Mouse (Mus musculus) neural tube, embryonic 14.5 days (tissue): ENCODE measurements at regions not wholly inside any gene's neighbourhood (a gene's known extent, or its start where the extent isn't known, plus 50 kb on each side); places are given as distances from the start of the nearest gene placed in this dataset.
A peak's percentile ranks its signal among the peaks of the same experiment; 100 is the strongest.

ENCODE experiments used
- ATAC-seq: fragments of 200-750 bp; cut with Nextera tagmentation; 2 replicates; pipeline ENCODE4 v1.8.0; 2017; ENCODE audit warnings: low read depth, mild to moderate bottlenecking, moderate TSS enrichment, moderate library complexity
- H3K27ac ChIP-seq: fragments of 300-500 bp; sonication (generic); 2 replicates; pipeline ENCODE4 v1.5.1; 2014; ENCODE audit warnings: low read depth, mild to moderate bottlenecking, control low read depth, low read length, moderate library complexity, mixed read lengths
- H3K27me3 ChIP-seq: fragments of 300-500 bp; sonication (generic); 2 replicates; pipeline ENCODE4 v1.6.1; 2014; ENCODE audit warnings: low read length; ENCODE audit not compliant: control insufficient read depth, insufficient read depth
- H3K36me3 ChIP-seq: fragments of 300-500 bp; sonication (generic); 2 replicates; pipeline ENCODE4 v1.6.1; 2014; ENCODE audit warnings: low read length, mixed read lengths; ENCODE audit not compliant: control insufficient read depth, insufficient read depth
- H3K4me1 ChIP-seq: fragments of 300-500 bp; sonication (generic); 2 replicates; pipeline ENCODE4 v1.6.1; 2014; ENCODE audit warnings: low read length; ENCODE audit not compliant: control insufficient read depth, insufficient read depth
- H3K4me2 ChIP-seq: fragments of 300-500 bp; sonication (generic); 2 replicates; pipeline ENCODE4 v1.6.1; 2014; ENCODE audit warnings: mild to moderate bottlenecking, low read depth, low read length, control low read depth
- H3K4me3 ChIP-seq: fragments of 300-500 bp; sonication (generic); 2 replicates; pipeline ENCODE4 v1.5.1; 2014; ENCODE audit warnings: low read depth, low read length, control low read depth, mixed read lengths
- H3K9ac ChIP-seq: fragments of 300-500 bp; sonication (generic); replicated peaks from 2 replicates; pipeline ENCODE4 v1.6.1; 2014; ENCODE audit warnings: low read depth, mild to moderate bottlenecking, control low read depth, low read length, mixed read lengths
- H3K9me3 ChIP-seq: fragments of 300-500 bp; sonication (generic); 2 replicates; pipeline ENCODE4 v1.6.1; 2016; ENCODE audit warnings: low read length; ENCODE audit not compliant: control insufficient read depth
- WGBS: fragments of 180-500 bp; shearing (Covaris S2); extraction: QIAGEN DNeasy Blood & Tissue Kit; methylation state at CpG from one replicate; pipeline ENCODE4 v1.1.7; 2014; 5-methylcytosine and 5-hydroxymethylcytosine counted together

GRCm38 (mm10) chrX:11665077-11665974 is 337.7 kb downstream of the H2al1j start:
- no peaks in the 10 kb centered on the region for H3K27me3 ChIP-seq
- peak overlapping the region; percentile 76 for H3K9ac ChIP-seq
- ATAC-seq: 0 out of 2 replicates have a peak, but pooled peaks have one; percentile 26
- WGBS: 13% methylated on average over 28 of the region's 30 CpGs
- peak overlapping the region; percentile 90 for H3K27ac ChIP-seq
- H3K9me3 ChIP-seq: no peaks in the 10 kb centered on the region
- no peaks in the 10 kb centered on the region for H3K4me1 ChIP-seq
- peak overlapping the region; percentile 36 for H3K4me3 ChIP-seq
- H3K36me3 ChIP-seq: no peaks in the 10 kb centered on the region
- peak overlapping the region; percentile 71 for H3K4me2 ChIP-seq

- Histone ChIP-seq H3K4me2 (no peak overlapping the region), H3K9me3 (no peaks in the 10 kb centered on the region), H3K36me3 (no peaks in the 10 kb centered on the region), H3K4me3 (no peak overlapping the region), H3K9ac (no peak overlapping the region), H3K27ac (no peak overlapping the region), H3K27me3 (no peaks in the 10 kb centered on the region), H3K4me1 (no peaks in the 10 kb centered on the region)
- no peak for ATAC-seq
- 29% methylated on average over 4 of the region's 15 CpGs for WGBS
Observed at GRCm38 (mm10) chrX:11666517-11666916, 338.9 kb downstream of the H2al1j start.

DNA sequence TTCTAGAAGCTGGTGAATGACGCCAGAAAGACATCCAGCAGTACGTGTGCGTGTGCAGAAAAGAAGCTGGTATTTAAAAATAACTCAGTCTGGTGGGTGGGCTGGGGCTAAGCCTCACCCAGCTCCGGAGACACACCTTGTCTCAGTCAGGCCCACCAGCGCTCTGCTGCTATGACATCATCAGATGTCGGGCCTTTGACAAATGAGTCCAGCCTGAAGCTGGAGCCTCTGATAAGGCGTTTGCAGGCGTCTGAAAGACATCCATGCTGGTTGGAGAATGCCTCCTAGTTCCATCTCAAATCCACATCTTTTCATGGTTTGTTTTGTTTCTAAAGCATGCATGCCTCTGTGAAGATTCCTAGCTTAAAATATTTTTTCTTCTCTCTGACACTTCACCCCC is 344.2 kb downstream of the H2al1j start:
- no peak overlapping the region for H3K4me2 ChIP-seq
- H3K9ac ChIP-seq: no peak overlapping the region
- 59% methylated on average over 8 of the region's 8 CpGs for WGBS

DNA sequence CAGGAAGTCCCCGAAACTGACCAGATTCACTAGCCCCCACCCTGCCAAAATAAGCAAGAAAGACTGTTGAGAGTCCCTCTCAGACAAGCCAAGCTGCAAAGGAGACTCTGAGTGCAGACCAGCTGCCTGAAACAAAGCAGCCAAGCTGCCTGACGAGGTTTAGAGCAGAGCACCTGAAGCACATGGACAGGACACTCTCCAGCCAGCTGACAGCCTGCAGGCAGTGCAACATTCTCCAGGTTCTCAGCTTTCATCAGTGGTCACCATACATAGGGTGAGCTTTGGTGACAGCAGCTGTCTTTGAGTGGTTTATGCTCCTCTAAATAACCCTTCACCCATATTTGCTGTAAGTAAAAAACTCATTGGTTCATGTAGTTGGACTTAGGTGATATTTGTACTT is 350.5 kb downstream of the H2al1j start:
- H3K9me3 ChIP-seq: no peaks in the 10 kb centered on the region
- H3K4me2 ChIP-seq: no peak overlapping the region
- H3K4me1 ChIP-seq: no peaks in the 10 kb centered on the region
- H3K36me3 ChIP-seq: no peaks in the 10 kb centered on the region
- no peak overlapping the region for H3K4me3 ChIP-seq
- H3K27ac ChIP-seq: no peak overlapping the region
- no peak for ATAC-seq
- no peaks in the 10 kb centered on the region for H3K27me3 ChIP-seq
- WGBS: 86% methylated on average over 2 of the region's 2 CpGs
- H3K9ac ChIP-seq: no peak overlapping the region

More for the DNA sequence above, 344.2 kb downstream of the H2al1j start:
- no peaks in the 10 kb centered on the region for H3K36me3 ChIP-seq
- H3K4me1 ChIP-seq: no peaks in the 10 kb centered on the region
- no peaks in the 10 kb centered on the region for H3K27me3 ChIP-seq
- no peak for ATAC-seq
- H3K27ac ChIP-seq: no peak overlapping the region
- no peak overlapping the region for H3K4me3 ChIP-seq
- H3K9me3 ChIP-seq: no peaks in the 10 kb centered on the region

DNA sequence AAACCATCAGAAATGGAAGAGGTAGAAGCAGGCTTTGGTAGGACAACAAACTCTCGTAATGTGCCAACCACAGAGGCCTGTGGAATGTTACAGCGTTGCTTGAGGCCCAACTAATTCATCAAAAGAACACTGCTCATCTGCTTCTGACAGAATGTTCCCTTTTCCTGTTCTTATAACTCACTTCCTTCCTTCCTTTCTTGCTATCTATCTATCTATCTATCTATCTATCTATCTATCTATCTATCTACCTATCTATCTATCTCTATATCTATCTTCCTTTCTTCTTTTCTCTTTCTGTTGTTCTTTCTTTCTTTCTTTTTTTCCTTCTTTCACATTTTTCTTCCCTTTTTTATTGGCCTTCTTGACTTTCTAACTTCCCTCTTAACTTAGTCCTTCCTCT is 353.7 kb downstream of the H2al1j start:
- Histone ChIP-seq H3K4me3 (no peak overlapping the region), H3K4me1 (no peaks in the 10 kb centered on the region), H3K27me3 (no peaks in the 10 kb centered on the region), H3K4me2 (no peak overlapping the region), H3K27ac (no peak overlapping the region), H3K9me3 (no peaks in the 10 kb centered on the region), H3K9ac (no peak overlapping the region), H3K36me3 (no peaks in the 10 kb centered on the region)
- ATAC-seq: no peak
- 74% methylated on average over 2 of the region's 2 CpGs for WGBS

- 0 out of 2 replicates have a peak, but pooled peaks have one; percentile 31 for ATAC-seq
- H3K4me2 ChIP-seq: no peak overlapping the region
- no peaks in the 10 kb centered on the region for H3K36me3 ChIP-seq
- H3K27ac ChIP-seq: no peak overlapping the region
- no peak overlapping the region for H3K4me3 ChIP-seq
- H3K9me3 ChIP-seq: no peaks in the 10 kb centered on the region
- 47% methylated on average over 18 of the region's 18 CpGs for WGBS
- H3K9ac ChIP-seq: no peak overlapping the region
- H3K4me1 ChIP-seq: no peaks in the 10 kb centered on the region
- H3K27me3 ChIP-seq: no peaks in the 10 kb centered on the region
Observed at GRCm38 (mm10) chrX:11689989-11690405, 362.4 kb downstream of the H2al1j start.

- Histone ChIP-seq H3K4me2 (no peak overlapping the region), H3K9me3 (no peaks in the 10 kb centered on the region), H3K27me3 (no peaks in the 10 kb centered on the region), H3K27ac (no peak overlapping the region), H3K36me3 (no peaks in the 10 kb centered on the region), H3K4me3 (no peak overlapping the region), H3K4me1 (no peaks in the 10 kb centered on the region), H3K9ac (no peak overlapping the region)
- ATAC-seq: no peak
- 48% methylated on average over 5 of the region's 5 CpGs for WGBS
Observed at GRCm38 (mm10) chrX:11690446-11690845, 362.8 kb downstream of the H2al1j start.

DNA sequence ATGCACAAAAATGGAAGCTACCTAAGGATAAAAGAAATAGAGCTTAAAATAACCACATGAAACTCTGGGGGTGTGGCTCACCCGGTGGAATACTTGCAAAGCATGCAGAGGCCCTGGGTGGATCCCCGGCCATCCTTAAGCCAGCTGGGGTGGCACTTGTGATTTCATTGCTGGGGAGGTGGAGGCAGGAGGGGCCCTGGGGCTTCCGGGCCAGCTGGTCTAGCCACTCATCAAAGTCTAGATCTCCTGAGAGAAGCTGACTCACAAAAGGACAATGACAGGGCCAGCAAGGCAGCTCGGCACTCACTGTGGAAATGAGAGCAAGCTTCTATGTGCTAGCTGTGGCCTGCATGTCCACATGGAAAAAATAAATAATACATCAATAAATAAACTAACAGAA is 363.4 kb downstream of the H2al1j start:
- no peak for ATAC-seq
- H3K27ac ChIP-seq: no peak overlapping the region
- H3K9ac ChIP-seq: no peak overlapping the region
- H3K9me3 ChIP-seq: no peaks in the 10 kb centered on the region
- H3K27me3 ChIP-seq: no peaks in the 10 kb centered on the region
- no peak overlapping the region for H3K4me3 ChIP-seq
- WGBS: 51% methylated on average over 4 of the region's 4 CpGs
- no peak overlapping the region for H3K4me2 ChIP-seq
- H3K36me3 ChIP-seq: no peaks in the 10 kb centered on the region
- no peaks in the 10 kb centered on the region for H3K4me1 ChIP-seq

DNA sequence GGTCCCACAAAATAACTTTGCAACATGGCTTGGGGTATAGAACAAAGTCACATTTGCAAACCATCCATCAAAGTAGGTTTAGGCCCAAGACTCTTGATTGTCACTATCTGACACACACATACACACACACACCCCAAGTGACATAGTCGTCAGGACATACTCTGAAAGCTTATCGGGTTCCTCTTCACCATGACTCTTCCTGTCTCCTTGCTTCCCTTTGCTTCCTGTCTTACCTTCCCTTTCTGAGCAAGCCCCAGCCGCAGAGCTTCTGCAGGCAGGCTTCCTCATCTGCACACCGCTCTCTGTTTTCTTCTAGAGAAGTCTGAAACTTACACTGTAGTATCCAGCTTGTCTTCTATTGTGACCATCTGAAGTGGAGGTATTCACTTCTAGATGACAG is 368.9 kb downstream of the H2al1j start:
- Histone ChIP-seq H3K27me3 (no peaks in the 10 kb centered on the region), H3K9ac (no peak overlapping the region), H3K36me3 (no peaks in the 10 kb centered on the region), H3K4me1 (no peaks in the 10 kb centered on the region), H3K27ac (no peak overlapping the region), H3K9me3 (no peaks in the 10 kb centered on the region), H3K4me2 (no peak overlapping the region), H3K4me3 (no peak overlapping the region)
- 82% methylated on average over 4 of the region's 4 CpGs for WGBS
- no peak for ATAC-seq
